Comparison of ENCODE assay signal across 15 mouse cellular contexts in genomic region chr16:95815966-95816365, GRCm38 (mm10).
"Had no signal": no experiment of that assay in that cellular context is flagged by ENCODE, and none has a peak within 500 bp of the region (broad histone marks: within the 10 kb centered on the region; RNA-seq: fewer than 3 reads in every experiment).

No protein-coding gene starts in this region.

- H3K4me3 ChIP-seq: layer of hippocampus, adult 2 months; left cerebral cortex, adult 2 months; limb, embryonic 10.5 days; liver, embryonic 12.5 days; lung, embryonic 15.5 days; midbrain, embryonic 13.5 days; neural tube, embryonic 12.5 days; stomach, embryonic 15.5 days had no signal

- H3K27ac ChIP-seq: layer of hippocampus, adult 2 months; left cerebral cortex, adult 2 months; limb, embryonic 10.5 days; liver, embryonic 12.5 days; lung, embryonic 15.5 days; midbrain, embryonic 13.5 days; neural tube, embryonic 12.5 days; stomach, embryonic 15.5 days had no signal

- H3K9me3 ChIP-seq: liver, embryonic 12.5 days; lung, embryonic 15.5 days; midbrain, embryonic 13.5 days; stomach, embryonic 15.5 days had no signal

- DNase-seq: kidney, adult 18-20 months; kidney, postnatal 10 days; kidney, postnatal 4 days; lung, postnatal 36 days; retina, postnatal 1 day; right cerebral cortex, postnatal 4 days; spleen, adult 18-20 months had no signal

- ATAC-seq: liver, embryonic 12.5 days; midbrain, embryonic 13.5 days had no signal

- H3K36me3 ChIP-seq: liver, embryonic 12.5 days; lung, embryonic 15.5 days; midbrain, embryonic 13.5 days; neural tube, embryonic 12.5 days; stomach, embryonic 15.5 days had no signal

- H3K27me3 ChIP-seq: liver, embryonic 12.5 days; lung, embryonic 15.5 days; midbrain, embryonic 13.5 days; neural tube, embryonic 12.5 days; stomach, embryonic 15.5 days had no signal

- H3K9ac ChIP-seq: liver, embryonic 12.5 days; lung, embryonic 15.5 days; midbrain, embryonic 13.5 days; neural tube, embryonic 12.5 days; stomach, embryonic 15.5 days had no signal

- H3K4me2 ChIP-seq: liver, embryonic 12.5 days; lung, embryonic 15.5 days; midbrain, embryonic 13.5 days; neural tube, embryonic 12.5 days; stomach, embryonic 15.5 days had no signal

- H3K4me1 ChIP-seq: midbrain, embryonic 13.5 days; neural tube, embryonic 12.5 days had no signal
